Mouse (Mus musculus) urinary bladder, postnatal 36 days (tissue): ENCODE measurements around the gene Cabp4.
"Not testable (repeated sequence)": the region's sequence is repeated elsewhere in the genome, so short reads cannot be mapped to it uniquely, and the experiment has no call there.

Experiments
- DNase-seq, 2 experiments: peaks; one replicate each; pipeline ENCODE4 v3.0.0; 2022; ENCODE audit warnings: low spot score in 2 of 2, mixed read lengths in 1 of 2

Gene Cabp4

GRCm38 (mm10) chr19:4122411-4123370 is 21.1 kb downstream of the Cabp4 start:
- DNase-seq, result no peak

GRCm38 (mm10) chr19:4121896-4122295 is 21.9 kb downstream of the Cabp4 start:
- not testable (repeated sequence) for DNase-seq

DNA sequence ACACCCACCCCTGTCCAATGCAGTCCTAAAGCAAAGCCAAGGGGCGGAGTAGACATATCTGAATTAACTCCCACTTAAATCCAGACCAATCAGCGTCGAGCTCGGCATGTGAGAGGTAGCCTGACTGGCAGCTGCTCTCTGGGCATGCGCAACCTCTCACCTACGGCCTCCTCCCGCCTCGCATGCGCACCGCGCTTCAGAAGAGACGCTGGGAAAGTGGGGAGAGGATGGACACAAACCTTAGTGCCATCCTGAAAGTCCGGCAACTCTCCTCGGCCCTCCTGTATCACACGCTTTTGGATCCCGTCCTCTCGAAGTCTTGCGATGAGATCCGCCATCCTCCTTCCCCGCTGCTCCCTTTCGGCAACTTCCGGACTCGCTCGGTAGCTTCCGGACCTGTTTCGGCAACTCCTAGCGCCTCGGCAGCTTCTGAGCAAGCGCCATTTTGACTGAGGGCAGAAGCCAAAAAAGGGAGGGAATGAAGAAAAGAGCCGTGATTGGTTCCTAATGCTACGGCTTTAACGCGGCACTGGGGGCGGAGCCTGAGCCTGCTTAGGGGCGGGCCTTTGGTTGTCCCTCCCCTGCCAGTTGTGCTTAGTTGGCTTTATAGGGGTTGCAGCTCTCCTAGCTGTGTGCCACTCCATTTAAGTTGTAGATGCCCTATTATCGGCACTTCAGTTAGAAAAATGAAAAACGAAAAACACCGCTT is 22.6 kb downstream of the Cabp4 start:
- peak; percentile 98 to 99 for DNase-seq

DNA sequence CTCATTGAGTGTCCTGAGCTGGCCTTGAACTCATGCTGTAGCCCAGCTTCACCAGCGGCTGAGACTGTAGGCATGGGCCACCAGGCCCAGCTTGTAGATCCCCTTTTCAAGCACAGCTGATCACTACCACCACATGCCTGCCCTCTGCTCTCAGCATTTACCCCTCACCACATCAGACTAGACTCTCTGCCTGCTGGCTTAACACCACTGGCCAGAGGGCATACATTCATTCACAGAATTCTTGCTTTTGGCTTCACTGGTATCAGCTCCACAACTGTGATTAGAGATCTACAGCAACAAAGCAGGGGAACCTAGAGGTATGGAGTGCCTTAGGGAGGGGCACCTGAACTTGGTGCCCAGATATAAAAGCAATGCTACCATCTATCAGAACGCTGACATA is 23.3 kb downstream of the Cabp4 start:
- DNase-seq, result no peak

DNA sequence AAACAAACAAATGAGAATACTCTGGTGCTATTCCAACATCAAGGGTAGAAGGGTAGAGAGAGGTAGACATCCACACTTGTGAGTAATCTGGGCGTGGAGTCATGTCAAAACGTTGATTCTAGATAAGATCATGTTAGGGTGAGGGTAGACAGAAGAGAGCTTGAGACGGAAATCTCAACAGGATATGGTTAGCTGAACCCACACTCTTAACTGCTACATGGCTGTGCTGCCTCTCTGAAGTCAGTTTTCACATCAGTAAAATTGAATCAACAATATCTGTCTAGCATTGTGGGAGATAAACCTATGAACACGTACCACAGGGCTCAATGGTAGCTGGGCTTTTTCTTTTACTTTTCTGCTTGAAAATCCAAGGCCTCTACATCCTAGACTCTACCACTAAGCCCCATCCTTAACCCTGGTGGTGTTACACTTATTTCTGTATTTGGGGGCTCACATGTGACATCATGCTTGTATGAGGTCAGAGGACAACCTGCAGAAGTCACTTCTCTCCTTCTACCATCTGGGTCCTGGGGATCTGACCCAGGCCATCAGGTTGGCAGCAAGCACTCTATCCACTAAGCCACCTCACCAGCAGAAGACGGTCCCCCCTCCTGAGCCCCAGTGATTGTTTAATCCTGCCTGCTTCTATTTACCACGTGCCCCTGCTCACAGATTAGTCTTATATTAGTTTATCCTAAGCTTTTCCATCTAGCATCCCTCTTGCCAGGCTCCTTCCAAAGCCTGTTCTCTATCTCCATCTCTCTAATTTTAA is 23.9 kb downstream of the Cabp4 start:
- DNase-seq, result no peak

GRCm38 (mm10) chr19:4118350-4118749 is 25.5 kb downstream of the Cabp4 start:
- no peak for DNase-seq

DNA sequence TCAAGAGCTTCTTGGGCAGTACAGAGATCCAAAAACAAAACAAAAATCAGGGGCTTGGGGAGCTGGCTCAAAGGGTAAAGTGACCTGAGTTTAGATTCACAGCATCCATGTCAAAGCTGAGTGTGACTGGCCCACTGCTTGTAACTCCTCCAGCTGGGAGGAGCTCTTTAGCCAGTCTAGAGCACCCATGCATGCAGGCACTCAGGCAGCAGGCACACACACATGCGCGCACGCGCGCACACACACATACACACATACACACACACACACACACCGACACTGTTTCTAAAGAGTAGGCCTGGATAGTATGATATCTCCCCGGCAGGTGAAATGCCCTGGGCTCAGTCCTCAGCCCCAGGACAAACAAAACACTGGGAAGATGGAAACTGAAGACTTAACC is 26.8 kb downstream of the Cabp4 start:
- no peak for DNase-seq

GRCm38 (mm10) chr19:4115816-4116215 is 28.0 kb downstream of the Cabp4 start:
- no peak for DNase-seq

DNA sequence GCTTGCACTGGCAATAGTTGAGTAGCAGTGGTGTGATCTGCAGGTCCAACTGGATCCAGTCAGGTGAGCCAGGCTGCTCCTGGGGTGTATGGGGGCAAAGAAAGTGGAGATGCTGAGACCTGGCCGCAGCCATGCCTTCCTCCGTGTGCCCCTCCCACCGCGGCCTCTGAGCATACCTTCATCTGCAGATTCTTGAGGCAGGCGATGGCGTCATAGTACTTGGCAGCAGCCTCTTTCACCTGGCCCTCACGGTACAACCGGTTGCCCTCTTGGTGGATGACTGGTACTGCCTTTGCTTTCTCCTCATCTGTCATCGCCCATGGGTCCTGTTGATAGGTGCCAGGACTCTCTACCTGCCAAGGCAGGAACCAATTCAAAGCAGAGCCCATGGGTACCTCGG is 28.7 kb downstream of the Cabp4 start:
- DNase-seq, result no peak

- DNase-seq, result no peak
These were observed 29.3 kb downstream of the Cabp4 start for GRCm38 (mm10) chr19:4114551-4114950.

DNA sequence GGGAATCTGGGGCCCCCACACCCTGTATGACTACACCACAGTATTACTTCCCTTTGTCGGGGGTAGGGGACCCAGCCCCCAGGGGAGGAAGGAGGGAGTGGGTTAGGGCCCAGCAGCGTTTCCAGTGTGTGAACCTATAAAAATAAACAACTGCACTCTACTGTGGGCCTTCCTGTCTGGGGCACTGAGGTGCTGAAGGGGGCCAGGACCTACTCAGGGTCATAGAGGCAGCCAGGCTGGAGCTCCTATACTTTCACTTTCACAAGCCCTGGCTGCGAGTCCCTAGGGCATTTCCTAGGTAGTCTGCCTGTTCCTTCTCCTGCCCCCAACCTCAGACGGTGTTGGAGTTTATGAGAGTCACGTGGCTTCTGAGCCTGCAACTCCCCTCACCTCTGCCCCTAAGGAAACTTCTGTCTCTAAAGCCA is 30.0 kb downstream of the Cabp4 start:
- no peak for DNase-seq

DNA sequence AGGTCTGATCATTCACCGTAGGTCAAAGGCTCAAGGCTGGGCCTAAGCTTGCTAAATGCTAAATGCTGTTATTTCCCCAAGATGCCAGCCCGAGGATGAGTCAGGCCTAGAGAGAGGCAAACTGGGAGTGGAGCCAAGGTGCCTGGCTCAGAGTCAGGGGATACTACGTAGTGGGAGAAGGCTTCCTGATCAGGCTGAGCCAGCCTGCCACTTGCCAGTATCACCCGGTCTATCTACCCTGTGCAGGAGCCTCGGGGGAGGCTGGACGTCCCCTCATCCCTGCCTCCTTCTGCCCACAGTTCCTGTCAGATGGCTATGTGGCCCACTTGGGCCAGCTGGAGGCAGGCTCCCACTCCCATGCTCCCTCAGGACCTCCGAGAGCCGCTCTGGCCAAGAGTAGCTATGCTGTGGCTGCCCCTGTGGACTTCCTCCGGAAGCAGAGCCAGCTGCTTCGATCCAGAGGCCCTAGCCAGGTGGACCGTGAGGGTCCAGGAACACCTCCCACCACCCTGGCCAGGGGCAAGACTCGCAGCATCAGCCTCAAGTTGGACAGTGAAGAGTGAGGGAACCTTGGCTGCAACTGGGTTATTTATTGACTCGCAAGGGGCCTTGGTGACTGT is 30.5 kb downstream of the Cabp4 start:
- DNase-seq, result peak; percentile 71 to 88

- DNase-seq, result no peak
These were observed 31.5 kb downstream of the Cabp4 start for GRCm38 (mm10) chr19:4112063-4112960.

DNA sequence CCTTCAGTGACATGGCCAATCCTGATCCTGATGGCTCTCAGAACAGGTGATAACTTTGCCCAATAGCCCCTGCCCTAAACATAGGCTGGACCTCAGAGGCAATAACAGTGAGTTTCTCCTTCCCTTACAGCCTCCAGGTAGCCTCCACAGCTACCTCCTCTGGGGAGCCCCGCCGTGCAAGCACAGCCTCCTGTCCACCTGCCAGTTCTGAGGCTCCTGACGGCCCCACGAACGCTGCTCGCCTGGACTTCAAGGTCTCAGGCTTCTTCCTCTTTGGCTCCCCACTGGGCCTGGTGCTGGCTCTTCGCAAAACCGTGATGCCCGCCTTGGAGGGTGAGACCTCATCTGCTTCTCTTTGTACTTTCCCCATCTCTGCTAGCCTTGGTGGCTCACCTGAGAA is 35.3 kb downstream of the Cabp4 start:
- DNase-seq, result no peak

DNA sequence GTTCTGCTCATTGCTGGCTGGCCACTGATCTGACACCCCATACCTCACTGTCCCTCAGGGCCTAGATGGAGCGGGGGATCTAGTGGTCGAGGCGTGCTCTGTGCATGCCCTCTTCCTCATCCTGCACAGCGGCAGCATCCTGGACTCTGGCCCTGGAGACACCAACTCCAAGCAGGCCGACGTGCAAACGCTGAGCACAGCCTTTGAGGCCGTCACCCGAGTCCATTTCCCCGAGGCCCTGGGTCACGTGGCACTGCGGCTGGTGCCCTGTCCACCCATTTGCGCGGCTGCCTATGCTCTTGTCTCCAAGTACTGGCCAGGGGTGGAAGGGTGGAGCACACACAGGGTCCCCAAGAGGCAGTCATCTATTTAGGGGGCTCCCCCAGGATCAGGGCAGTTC is 37.2 kb downstream of the Cabp4 start:
- no peak for DNase-seq

DNA sequence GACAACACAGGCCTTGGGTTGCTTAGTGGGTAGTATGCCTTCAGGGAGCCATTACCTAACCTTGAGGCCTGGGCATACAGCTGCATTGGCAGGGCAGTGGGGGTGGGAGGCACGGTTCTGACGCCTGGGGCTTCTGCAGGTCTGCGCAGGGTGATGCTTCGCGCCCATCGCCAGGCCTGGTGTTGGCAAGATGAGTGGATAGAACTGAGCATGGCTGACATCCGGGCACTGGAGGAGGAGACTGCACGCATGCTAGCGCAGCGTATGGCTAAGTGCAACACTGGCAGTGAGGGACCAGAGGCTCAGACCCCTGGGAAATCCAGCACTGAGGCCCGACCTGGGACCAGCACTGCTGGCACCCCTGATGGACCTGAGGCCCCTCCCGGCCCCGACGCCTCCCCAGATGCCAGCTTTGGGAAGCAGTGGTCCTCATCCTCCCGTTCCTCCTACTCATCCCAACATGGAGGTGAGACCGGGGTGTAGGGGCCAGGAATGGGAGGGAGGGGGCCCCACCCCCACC is 39.1 kb downstream of the Cabp4 start:
- no peak for DNase-seq

- DNase-seq, result no peak
These were observed 40.0 kb downstream of the Cabp4 start for GRCm38 (mm10) chr19:4103792-4104191.

- no peak for DNase-seq
These were observed 40.5 kb downstream of the Cabp4 start for GRCm38 (mm10) chr19:4103294-4103693.

- DNase-seq, result no peak
These were observed 41.2 kb downstream of the Cabp4 start for GRCm38 (mm10) chr19:4102626-4103025.

DNA sequence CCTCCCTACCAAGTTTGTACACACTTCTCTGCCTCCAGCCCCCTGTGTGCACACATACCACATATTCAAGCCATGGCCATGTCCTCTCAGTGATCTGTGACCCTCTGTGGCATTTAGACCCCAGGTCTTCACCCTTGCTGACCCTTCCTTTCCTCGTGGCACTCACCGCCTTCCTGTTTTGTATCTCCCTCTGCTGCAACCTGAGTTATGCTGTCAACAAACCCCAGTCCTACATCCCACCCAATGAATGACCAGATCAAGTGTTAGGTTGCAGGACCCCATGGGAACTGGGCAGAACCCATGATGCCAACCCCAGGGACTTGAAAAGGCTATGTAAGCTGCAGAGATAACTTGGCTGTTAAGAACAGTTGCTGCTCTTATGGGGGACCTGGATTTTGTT is 41.8 kb downstream of the Cabp4 start:
- no peak for DNase-seq
